Mouse (Mus musculus) cerebellum, postnatal 10 days (tissue): ENCODE data around the gene Zfp11.
A peak's percentile ranks its signal among the peaks of the same experiment; 100 is the strongest.
"Not testable (repeated sequence)": the region's sequence is repeated elsewhere in the genome, so short reads cannot be mapped to it uniquely, and the experiment has no call there.

Experiments used
- DNase-seq, 2 experiments: peaks; one replicate each; pipeline ENCODE4 v3.0.0; 2021; ENCODE audit warnings: mixed read lengths in 2 of 2

Zfp11 gene

DNA sequence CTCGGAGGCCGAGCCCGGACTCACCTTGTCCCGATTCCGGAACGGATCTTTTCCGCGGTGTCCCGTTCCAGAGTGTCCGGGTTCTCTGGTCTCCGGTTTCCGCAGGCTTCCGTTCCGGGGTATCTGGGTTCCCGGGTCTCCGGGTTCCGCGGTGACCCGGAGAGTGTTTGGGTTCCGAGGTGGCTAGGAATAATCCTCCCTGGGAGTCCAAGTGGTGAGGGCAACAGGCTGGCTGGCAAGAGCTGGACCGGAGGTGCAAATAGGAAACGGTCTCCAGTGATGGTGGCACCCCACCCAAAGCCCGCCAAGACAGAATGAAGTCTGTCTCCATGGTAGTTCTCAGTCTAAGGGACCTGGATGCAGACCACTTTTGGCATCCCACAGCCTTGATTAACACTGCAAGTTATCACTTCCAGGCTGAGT lies at the start of gene Zfp11:
Gene Zfp11 (minus strand): TSS at position 64 of the 423 bp plus-strand sequence.
- DNase-seq, result peak; percentile 91

DNA sequence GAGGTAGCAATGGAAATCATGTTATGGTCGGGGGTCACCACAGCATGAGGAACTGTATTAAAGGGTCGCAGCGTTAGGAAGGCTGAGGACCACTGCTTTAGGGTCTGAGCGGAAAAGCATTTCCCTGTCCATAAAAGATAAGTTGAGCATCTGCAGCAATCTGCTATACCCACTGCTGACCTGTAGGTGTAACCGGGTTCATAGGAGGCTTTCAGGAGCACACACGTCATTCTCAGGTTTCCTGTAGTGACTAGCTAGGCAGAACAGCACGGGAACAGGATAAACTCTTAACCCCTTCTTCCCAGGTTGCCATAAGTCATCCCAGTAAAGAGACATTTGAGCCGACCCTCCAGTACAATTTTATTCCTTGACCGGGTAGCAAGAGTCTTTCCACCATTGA lies 47.1 kb upstream of the Zfp11 start:
- no peak for DNase-seq

DNA sequence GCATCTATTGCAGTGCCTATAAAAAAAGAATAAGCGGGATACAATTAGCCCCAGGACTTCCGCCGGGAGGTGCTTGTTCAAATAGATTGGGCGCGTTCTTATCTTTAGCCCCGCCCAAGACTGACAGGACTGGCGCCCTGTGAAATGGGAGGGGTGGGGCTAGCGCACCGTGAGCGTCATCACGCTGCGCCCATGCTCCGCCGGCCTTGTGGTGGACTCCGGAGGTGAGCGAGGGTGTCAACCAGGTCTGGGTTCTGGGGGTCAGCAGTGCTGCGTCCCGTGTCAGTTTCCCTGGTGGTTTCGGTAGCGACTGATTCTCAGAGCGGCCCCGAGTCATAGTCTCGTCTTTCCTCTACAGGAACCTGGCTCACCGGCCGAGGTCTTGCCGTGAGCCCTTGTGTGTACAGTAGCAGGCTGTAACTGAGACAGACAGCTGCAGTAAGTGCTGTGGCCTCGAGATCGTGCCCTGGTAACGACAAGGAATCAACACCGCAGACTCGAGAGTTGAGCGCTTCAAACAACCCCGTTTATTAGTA lies 45.5 kb upstream of the Zfp11 start, which contains the start of gene Mrps17:
Gene Mrps17 (plus strand): TSS at position 172 of the 536 bp plus-strand sequence.
- peak; percentile 95 to 96 for DNase-seq

DNA sequence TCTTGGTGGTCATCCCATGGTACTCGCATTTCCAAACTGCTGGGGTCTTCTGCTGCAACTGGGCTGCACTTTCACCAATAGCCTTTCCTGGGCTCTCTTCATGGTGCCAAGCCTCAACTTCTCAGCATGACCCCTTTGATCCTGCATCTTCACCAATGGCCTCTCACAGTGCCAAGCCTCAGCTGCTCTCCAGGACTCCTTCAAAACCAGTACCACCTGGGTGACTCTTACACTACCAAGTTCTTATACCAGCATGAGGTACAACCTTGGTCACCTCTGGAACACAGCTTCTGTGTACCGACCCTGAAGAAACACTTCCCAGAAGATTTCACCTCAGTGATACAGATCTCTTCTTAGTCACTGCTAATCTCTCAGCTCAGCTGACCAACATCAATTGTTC lies 38.5 kb upstream of the Zfp11 start, which contains the start of gene Sept14:
Gene Sept14 (minus strand): TSS at position 101 of the 400 bp plus-strand sequence.
- DNase-seq, result no peak

DNA sequence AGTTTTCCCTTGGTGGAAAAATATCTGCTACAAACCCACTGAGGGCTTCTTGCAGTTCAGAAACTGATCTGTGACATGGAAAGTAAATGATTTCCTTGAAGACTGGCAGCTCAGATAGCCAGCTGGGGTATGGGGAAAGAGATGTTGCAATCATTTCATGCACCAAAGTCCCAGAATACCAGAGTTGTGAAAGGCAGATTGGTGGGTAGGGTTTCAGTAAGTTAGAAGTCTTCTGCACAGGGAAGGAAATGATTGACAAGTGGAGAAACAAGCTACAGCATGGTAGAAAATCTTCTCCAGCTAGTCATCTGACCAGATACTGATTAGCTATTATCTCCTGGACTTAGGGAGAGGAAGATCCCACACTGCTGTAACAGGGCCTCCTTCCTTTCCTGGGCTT lies 33.5 kb upstream of the Zfp11 start:
- DNase-seq, result no peak

DNA sequence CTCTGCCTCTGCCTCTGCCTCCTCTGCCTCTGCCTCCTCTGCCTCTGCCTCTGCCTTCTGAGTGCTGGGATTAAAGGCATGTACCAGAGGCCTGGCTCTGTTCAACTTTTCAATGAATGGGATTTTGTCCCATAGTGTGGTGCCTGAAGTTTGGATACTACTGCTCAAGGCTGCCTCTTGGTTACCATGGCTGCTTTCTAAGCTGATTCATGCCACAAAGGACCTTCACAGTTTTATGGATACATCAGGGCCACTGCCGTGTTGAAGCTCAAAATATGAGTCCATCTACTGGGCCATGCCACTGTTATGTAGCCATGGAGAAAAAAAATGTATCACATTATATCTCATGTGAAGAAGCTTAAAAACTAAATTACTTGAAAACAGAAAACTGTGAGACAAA lies 31.8 kb upstream of the Zfp11 start:
- DNase-seq, result no peak

DNA sequence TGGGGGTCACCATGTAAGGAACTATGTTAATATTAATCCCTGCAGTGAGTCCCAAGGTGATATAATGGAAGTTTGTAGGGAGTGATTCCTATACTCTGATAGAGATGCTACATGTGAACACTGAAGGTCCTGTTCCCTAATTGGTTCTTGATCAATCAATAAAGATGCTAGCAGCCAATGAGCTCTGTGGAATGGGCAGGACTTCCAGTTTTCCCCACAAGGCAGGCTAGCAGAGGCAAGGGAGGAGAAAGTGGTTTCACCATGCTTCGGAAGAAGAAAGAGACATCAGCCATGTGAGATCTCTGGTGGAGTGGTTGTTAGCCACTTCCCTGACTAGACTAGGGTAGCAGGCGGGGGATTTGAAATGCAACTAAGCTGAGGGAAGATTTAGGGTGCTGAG lies 30.6 kb upstream of the Zfp11 start:
- no peak for DNase-seq

DNA sequence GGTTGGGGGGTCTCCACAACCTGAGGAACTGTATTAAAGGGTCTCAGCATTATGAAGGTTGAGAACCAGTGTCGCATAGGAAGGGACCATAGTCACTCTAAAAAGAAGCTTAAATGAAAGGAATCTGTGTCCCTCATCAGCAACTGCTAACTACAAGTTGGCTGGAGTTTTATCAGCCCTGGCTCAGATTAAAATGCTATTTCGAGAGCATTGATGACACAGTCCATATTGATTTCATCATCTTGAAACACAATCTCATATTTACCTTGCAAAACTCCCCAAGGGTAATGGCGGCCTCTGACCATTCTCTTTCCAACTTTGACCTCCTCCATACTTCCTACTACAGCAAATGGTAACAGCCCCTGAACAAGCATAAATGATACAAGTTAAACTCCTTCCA lies 20.6 kb upstream of the Zfp11 start:
- no peak for DNase-seq

DNA sequence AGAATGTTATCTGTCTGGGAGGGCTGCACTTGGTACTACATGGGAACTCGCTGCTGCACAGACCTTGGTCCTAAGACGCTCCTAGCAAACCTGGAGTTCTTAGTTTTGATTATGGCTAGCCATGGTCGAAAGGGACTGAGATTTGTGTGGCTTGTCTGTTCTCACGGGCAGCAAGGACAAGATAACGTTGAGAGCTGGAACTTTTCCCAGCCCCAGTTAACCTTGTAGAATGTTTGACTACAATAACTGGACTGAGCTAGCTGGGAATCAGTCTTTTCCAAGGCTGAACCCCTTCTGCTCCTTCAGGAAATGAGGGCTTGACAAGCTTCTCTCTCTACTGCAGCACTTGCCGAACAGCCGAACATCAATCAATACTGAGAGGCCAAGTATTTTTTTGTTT lies 17.7 kb upstream of the Zfp11 start:
- DNase-seq, result no peak

DNA sequence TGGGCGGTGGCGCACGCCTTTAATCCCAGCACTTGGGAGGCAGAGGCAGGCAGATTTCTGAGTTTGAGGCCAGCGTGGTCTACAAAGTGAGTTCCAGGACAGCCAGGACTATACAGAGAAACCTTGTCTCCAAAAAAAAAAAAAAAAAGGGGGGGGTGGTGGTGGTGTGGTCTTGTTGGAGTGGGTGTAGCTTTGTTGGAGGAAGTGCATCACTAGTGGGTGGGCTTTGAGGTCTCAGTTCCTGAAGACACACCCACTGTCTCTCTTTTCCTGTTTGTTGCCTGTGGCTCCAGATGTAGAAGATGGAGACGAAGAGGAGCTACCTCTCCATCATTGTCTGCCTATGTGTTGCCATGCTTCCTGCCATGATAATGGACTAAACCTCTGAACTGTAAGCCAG lies 15.2 kb upstream of the Zfp11 start:
- DNase-seq, result not testable (repeated sequence)

DNA sequence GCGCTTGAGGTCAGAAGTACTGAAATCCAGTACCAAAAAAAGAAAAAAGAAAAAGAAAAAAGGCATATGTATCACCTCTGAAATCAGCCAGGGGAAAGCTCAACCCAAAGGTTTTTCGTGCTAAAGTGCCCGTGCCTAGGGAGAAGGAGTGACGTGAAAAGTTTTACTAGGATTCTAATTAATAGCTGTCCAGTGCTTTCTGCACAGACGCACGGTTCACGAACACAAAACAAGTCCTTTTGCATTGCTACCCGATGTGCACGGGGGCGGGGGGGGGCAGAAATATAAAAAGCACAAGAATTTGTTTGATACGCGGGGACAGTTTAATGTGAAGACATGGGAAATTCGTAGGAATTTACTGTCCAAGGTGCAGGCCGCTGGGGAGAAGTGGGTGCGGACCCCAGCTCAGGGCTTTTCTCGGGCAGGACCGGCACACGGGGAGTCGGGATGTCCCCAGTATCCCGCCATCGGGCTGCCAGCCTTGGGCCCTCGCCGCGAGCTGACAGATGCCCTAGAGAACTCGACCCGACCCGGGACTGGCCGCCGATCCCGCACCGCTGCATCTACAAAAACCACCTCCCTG lies 355 bp downstream of the Zfp11 start:
- DNase-seq, result peak in 1 of 2 experiments; percentile 17

DNA sequence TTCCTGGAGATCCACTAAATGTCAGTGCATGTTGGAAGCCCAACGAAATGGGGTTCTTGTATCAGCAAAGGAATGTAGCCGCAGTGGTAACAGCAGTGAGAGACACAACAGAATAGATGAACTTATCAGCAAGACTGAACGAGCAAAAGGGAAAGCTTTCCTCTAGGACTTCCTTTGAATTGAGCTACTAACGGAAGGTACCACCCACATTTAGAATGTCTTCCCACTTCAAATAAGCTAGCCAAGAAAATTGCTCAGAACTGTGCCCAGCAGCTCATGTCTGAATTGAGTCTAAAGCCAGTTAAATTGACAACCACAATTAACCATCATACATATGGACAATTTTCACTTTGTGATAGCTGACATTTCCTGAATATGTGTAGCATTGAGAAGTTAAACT lies 2.0 kb downstream of the Zfp11 start:
- DNase-seq, result no peak

DNA sequence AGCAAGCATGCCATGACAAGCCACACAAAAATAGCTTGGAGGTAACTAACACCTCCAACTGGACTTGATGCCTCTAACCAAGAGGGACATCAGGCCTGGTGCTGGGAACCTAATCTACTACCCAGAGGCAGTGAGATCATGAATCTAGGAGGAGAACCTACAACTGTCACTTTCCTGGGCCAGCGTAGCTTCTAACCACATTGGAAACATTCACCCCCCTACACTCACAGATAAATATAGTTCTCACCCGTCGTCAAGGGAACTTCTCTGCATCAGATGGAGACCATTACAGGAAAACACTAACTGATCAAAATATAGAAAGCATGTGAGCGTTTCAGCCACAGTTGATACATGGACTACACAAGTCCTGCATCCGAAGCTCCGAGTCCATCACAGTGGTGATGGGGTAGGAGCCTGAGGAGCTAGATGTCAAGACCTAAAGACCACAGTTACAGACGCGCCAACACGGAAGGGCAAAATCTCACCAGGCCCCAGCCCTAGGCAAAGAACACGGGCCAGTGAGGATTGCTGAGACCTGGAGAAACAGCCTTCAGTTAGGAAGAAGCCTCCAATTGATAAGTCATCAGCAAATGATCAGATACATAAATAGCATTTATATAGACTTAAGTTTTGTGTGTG lies 3.5 kb downstream of the Zfp11 start:
- DNase-seq, result no peak

DNA sequence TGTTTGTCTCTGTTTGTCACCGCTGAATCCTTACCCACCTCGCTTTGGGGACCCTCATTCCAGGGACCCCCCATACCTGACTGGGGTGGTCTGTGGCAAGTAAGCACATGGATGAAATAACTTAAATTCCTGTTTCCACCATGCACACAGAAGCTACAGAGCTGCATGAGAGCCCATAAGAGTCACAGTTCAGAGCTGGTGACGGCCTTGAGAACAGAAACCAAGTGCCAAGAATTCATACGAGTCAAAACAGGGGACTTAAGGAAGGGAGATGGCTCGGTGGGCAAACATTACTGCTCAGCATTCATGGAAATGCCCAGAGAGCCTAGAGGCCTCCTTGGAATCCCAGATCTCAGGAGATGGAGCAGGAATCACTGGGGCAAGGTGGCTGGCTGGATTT lies 5.8 kb downstream of the Zfp11 start:
- no peak for DNase-seq

DNA sequence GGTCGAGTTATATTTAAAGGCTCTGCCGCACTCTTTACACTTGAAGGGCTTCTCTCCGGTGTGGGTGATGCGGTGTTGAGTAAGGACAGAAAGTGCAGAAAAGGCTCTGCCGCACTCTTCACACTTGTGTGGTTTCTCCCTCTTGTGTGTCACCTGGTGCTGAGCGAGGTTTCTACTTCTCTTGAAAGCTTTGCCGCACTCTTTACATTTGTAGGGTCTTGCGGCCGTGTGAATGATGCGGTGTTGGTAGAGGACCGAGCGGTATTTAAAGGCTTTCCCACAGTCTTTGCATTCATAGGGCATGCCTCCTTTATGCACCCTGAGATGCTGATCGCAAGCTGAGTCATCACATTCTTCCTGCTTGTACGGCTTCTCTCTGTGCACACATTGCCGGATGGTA lies 12.0 kb downstream of the Zfp11 start:
- no peak for DNase-seq

DNA sequence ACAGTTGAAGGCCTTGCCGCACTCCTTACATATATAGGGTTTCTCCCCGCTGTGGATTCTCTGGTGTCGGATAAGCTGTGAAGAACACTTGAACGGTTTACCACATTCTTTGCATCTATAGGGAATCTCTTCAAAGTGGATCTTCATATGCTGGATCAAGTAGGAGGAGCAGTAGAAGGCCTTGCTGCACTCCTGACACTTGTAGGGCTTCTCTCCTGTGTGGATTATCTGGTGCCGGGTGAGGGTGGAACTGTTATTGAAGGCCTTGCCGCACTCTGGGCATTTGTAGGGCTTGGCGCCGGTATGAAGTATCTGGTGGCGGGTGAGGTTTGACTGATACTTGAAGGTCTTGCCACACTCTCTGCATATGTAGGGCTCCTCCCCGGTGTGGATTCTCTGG lies 12.9 kb downstream of the Zfp11 start:
- DNase-seq, result no peak

DNA sequence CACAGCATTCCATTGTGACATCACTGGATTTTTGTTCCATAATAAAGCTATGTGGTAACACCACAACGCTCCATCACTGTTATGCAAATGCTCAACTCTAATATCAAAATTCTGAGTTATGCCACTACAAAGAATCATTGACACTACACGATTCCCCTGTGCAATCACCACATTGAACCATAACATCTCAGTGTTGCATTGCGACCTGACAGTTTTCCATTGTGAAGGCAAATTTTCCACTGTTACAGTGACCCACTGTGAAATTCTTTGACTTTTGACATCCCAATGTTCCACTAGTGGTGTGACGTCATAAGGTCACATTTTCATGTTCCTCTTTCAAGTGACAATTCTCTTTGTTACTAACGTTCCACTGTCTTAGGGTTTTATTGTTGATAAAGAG lies 19.0 kb downstream of the Zfp11 start:
- DNase-seq, result no peak

DNA sequence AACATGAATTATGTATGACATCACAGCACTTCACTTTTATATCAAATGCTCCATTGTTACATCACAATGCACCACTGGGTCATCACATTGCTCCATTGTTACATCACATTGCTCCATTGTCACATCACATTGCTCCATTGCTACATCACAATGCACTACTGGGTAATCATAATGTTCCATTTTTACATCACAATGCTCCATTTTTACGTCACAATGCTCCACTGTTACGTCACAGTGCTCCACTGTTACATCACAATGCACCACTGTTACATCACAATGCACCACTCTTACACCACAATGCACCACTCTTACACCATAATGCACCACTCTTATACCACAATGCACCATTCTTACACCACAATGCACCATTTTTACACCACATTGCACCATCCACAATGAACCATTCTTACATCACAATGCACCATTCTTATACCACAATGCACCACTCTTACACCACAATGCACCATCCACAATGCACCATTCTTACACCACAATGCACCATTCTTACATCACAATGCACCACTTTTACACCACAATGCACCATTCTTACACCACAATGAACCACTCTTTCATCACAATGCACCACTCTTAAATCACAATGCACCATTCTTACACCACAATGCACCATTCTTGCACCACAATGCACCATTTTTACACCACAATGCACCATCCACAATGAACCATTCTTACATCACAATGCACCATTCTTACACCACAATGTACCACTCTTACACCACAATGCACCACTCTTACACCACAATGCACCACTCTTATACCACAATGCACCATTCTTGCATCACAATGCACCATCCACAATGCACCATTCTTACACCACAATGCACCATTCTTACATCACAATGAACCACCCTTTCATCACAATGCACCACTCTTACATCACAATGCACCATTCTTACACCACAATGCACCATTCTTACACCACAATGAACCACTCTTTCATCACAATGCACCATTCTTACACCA lies 37.3 kb downstream of the Zfp11 start:
- not testable (repeated sequence) for DNase-seq

DNA sequence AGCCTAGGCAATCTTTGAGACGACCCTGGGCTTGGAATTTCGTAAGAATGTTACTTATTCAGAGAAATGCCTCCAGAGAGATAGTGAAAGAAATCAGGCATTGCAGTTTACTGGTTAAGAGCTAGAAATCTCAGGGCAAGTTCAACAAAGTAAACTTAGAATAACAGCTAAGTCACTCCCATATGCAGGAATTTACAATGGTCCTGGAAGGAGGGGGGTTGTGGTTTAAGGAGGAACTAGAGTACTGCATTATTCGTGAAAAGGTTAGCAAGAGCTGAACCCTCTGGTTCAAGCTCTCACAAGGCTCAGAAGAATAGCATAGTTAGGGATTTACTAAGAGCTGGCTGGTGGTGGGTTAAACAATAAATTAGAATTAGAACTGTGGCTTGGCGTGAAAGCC lies 43.3 kb downstream of the Zfp11 start:
- not testable (repeated sequence) for DNase-seq

DNA sequence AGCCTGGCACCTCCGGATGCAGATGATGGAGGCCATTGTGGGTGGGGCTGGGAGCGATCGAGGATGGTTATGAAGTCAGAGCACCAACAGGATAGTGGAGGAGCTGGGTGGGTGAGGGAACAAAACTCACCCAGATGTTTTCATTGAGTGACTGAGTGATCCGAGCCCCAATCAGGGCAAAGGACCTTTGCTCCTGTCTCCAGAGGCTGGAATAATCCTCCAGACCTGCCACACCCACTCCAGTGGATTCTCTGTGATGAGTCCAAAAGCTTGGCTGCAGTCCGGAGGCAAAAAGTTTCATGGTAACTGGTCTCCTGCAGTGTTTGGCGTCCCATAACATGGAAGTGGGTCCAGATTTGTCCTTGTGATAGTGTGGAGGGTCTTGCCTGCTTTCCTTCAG lies 43.8 kb downstream of the Zfp11 start:
- DNase-seq, result no peak

DNA sequence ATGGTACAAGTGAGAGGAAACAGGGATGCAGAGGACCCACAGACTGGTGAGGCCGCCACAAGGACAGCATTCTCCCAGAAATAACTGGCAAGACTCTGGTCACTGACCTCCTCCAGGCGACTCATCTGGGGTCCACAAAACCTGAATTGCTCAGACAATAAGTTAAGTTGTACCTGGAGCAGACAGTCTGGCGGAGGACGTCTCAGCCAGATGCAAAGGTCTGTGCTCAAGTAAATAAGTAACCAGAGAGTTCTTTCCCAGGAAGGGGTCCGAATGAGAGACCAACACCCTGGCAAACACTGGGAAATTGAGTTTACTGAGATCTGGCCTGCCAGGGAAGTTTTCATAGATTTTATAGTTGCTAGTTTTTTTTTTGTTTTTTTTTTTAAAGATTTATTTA lies 48.5 kb downstream of the Zfp11 start:
- no peak for DNase-seq

DNA sequence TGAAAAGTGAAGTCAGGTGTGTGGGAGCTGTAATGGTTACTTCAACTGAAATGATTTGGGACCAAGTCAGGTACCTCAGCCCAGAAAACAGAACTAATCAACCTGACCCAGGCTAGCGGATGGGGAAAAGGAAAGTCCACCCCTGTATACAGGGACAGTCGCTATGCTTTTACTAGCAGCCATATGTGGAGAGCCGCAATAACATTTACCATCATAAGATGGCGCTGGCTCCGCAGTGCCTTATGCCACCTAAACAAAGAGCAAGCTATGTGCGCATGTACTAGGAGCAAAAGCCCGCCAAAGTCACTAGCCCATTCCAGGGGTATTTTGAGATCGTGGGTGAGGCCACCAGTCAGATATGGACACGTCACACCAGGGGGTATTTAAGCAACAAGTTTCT lies 49.3 kb downstream of the Zfp11 start:
- DNase-seq, result not testable (repeated sequence)

DNA sequence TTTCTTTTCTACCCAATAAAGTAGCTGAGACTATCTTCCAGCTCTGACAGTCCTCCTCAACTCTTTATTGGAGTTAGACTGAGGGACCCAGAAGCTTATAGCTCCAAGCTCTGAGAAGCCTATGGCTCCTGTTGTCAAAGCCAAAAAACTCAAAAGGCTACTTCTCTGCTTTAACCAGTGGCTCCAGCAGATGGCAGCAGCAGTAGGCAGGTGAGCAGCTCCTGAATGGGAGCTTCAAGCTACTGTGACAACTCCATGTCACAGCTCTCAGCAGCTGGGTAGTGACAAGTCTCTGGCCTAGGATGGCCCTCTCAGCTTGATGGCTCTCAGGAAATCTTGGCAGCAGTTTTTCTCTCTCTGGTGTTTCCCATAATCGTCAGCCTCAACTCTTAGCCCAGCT lies 58.8 kb downstream of the Zfp11 start:
- peak; percentile 86 to 87 for DNase-seq
